Mouse (Mus musculus) left cerebral cortex, postnatal 36 days (tissue): Measurements from ENCODE around the gene Cend1. TPM values are rescaled to one million over a fixed set of nuclear protein-coding genes. Genes with fewer than 3 reads are reported as not detected.
A peak's percentile ranks its signal among the peaks of the same experiment; 100 is the strongest.

Experiments
- DNase-seq, 2 experiments: peaks; one replicate each; pipeline ENCODE4 v3.0.0; 2021 to 2022; ENCODE audit warnings: low spot score in 2 of 2, mixed read lengths in 1 of 2
- intact Hi-C: fragments of 180-260 bp; cut with DNase I; formaldehyde crosslinking; loops from one replicate; pipeline ENCODE4 v1.15.1; 2025
- total RNA-seq, 2 experiments: library from RNA; stranded (reverse); gene quantifications; 2 replicates each; pipeline ENCODE4 v1.2.3; 2021

Gene Cend1
- total RNA-seq, 2 experiments from 2014 or later: 291 to 331 TPM

DNA sequence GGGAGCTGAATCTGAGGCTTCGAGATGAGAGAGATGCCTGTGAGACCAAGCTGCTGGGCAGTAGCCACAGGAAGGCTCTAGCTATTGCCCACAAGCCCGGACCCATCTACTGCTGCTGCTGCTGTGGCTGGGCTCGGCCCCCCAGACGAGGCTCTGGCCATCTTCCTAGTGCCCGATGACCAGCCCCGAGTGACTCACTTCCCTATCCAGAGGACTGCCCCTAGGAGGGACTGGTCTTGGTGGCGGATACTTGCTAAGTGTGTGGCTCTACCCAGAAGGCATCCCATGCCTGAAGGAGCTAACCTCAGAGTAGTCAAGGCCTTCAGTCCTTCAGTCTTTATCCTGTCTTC, 36.7 kb upstream of the Cend1 start:
- DNase-seq: no peak
- intact Hi-C loops: no loop called here

DNA sequence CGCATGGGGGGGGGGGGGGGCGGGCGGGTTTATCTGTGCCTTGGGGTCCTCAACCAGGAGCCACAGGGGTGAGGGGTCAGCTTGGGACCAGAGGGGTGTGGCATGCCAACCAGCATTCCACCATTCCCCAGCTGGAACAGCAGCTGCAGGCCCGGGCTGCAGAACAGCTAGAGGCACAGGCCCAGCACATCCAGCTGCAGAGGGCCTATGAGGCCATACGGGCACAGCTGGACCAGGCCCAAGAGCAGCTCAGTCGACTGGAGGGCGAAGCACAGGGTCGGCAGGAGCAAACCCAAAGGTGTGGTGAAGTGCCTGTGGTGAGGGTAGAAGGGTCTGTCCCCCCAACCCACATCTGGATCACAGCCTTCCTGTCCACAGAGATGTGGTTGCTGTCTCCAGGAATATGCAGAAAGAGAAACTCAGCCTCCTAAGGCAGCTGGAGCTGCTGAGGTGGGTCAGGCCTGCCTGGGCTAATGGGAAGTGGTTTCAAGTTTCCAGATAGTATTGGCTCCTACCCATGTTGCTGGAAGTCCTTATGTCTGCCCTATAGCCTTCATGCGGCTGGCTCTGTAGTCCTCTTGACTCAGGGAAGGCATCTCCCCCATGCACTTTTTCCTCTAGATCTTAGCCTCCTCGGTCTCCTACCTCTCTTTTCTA, 36.2 kb upstream of the Cend1 start:
- DNase-seq: no peak
- intact Hi-C loops: no loop called here

DNA sequence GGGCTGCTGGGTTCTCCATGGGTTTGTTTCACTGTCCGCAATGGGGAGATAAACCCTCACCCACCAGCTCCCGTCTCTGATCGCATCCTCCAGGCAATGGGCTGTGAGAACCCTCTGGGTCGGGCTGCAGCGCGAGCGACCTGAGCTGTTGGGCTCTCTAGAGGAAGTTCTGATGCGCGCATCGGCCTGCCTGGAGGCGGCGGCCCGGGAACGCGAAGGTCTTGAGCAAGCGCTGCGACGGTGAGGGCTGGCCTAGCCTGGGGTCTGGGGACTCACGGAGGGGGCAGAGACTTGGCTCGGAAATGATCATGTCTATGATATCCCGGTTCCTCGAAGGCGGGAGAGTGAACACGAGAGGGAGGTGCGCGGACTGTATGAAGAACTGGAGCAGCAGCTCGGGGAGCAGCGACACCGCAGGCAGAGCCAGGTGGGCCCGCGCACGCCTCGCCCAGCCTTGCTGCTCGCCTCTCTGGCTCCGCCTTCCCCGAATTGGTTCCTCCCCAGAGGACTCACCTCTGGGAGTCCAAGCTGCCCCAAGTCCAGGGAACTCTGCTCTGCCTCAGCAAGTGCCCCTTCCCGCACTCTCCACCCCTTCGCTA, 35.4 kb upstream of the Cend1 start:
- no peak for DNase-seq
- intact Hi-C loops: no loop called here

DNA sequence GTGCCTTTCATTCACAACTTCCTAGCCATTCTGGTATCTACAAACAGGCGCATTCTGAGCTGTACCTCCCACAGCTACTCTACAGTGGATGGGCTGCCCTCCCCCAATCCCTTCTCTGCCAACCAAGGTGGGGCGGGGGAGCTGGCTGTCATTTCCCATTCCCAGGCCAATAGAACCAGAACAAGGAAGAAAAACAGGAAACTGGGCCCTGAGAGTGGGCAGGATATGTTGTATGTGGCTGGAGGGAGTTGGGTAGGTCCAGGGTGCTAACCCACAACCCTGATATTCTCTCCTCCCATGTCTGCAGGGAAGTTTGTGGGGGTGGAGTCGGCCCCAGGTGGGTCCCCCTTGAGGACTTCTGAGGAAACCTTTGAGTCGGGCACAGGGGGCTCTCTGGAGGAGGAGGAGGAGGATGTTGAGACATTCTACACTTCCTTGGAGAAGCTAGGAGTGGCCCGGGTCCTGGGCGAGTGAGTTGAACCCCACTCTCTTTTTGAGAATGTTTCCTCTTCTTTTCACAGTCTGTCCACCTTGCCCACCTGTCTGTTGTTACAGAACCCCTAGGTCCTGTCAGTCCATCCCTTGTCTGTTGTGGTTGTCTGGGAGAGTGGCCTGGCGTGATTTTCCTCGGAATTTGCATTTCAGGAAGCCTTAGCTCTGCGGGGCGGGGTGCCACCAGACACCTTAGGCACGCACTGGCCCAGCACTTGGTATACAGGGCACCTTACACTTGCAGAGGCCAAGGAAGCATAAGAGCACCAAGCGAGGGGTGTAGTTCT, 34.7 kb upstream of the Cend1 start:
- intact Hi-C loops: no loop called here

DNA sequence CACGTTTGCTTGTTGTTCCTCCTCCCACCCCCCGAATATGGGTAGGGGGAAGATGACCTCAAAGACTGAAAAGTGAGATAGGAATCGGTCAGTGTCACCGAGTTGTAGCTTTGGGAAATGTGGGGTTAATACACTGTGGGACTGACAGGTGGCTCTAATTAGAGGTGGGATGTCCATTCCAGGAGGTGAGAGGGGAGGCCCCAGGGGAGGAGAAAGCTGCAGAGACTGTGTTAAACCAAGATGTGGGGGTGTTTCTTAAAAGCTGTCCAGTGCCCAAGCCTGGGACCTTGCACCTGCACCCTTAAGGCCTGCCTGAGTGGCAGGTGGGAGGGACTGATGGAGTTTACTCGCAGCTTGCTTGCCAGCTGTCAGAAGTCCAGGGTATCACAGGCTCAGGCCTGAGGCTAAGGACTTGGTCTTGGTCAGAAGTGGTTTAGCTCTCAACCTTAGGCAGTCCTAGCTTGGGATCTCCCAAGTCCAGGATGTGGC, 33.1 kb upstream of the Cend1 start:
- intact Hi-C loops: no loop called here
- no peak for DNase-seq

More for the DNA sequence above, 34.7 kb upstream of the Cend1 start:
- no peak for DNase-seq

DNA sequence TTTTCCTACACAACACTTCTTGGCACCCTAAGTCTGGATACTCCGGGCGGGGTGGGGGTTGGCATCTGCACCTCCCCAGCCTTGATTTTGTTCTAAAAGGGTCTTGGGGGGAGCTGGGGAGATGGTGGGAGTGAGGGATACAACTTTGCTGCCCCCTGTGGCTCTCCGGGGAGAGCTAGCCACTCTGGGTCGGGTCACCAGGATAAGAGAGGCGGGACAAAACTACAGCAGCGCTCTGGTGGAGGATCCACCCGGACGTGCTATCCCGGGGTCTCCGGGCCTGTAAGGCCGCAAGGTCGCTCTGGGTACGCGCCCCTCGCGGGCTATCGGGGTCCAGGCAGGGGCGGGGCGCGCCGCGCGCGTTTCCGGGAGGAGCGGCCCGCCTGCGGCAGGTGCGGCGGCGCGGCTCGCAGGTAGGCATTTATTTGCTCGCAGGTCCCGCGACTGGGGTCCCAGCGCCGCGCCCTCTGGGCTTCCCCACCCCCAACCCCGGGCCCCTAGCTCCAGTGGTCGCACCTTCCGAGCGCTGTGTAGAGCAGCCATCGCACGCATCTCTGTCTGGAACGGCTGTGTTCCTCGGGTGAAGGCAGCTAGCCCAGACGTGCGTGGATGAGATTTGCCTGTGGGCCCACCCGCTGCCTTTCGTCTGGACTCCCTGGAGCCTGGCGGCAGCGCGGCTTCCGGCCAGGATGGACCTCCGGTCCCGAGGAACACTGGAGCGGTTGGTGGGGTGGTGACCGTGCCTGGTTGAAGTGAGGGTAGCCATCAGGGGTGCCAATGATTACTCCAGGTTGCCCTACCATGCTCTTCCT, 32.4 kb upstream of the Cend1 start:
- intact Hi-C loops: no loop called here
- no peak for DNase-seq

DNA sequence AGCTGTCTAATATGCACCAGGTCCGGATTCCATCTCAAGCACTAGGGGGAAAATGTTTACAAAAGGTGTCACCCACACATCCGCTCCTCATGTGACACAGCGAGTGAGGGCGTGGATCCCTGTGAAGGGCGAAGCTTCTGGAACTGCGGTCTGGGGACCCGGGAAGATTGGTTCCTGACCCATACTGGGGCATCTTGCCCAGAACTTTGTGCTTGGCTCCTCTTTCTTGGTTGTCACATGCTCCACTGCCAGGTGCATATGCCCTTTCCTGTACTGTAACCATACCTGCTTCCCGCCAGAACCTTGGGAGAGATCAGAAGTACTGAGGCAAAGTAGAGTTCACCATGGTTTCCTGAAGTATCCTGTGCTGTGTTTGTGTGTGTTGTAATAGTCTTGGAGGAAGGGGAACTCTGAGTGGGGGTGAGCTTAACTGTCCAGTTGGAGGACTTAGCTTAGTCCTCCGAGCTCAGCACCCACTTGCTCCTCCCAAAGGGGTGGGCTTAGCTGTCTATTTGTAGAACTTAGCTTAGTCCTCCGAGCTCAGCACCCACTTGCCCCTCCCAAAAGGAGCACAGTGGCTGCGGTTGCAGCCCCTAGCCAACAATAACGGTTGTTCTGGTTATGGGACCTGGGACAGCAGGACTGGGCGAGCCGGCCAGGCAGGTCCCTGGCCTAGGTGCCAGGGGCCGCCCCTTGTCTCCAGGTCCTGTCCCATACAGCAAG, 31.3 kb upstream of the Cend1 start, which contains the start of gene Cracr2b:
Gene Cracr2b, plus strand, starts transcription at position 704 of the 723 bp plus-strand sequence.
- intact Hi-C loops: no loop called here
- no peak for DNase-seq

DNA sequence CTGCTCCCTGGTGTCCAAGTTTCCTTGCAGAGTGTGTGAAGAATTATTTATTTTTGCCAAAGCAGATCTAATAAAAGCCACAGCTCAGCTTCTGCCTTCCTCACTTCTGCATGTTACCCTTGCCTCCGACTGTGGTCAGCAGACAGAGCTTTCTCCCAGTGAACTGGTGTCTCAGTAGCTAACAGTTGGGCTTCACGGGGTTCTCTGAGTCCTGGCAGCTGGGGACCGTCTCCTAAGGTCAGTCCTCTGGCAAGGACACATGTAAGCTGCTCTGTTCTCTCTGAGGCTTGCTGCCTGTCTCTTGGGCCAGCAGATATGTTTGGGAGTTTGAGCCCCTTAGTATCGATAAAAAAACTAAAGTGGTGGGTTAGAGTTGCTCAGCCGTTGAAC, 30.7 kb upstream of the Cend1 start:
- intact Hi-C loops: no loop called here
- DNase-seq: no peak

DNA sequence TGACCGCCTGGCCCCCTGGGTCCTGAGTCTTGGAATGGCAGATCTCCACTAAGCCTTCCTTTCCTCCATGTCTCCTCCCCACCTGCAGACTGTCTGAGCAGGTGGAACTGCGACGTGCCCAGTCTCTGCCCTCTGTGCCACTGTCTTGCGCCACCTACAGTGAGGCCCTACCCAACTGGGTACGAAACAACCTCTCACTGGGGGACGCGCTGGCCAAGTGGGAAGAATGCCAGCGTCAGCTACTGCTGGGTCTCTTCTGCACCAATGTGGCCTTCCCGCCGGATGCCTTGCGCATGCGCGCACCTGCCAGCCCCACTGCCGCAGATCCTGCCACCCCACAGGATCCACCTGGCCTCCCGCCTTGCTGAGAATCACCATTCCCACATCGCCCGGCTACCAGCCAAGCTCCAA, 30.0 kb upstream of the Cend1 start:
- DNase-seq: no peak
- intact Hi-C loops: loop anchor here (5.0 kb wide), 1 partner anchor 47 kb away; the partner anchor contains the start of gene Gatd1

DNA sequence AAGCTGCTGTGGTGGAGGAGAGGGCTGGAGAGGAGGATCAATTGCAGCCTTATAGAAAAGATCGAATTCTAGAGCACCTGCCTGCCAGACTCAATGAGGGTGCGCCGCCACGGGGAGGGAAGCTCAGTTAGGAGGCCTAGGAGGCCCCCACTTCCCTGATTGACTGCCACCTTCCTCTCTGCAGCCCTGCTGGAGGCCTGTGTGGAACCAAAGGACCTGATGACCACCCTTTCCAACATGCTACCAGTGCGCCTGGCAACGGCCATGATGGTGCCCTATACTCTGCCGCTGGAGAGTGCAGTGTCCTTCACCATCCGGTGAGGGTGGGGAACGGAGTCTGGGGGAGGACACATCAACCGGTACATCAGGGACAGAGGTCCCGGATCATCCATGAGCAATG, 29.4 kb upstream of the Cend1 start:
- no peak for DNase-seq
- intact Hi-C loops: loop anchor here (5.0 kb wide), 1 partner anchor 46 kb away; the partner anchor contains the start of gene Gatd1

DNA sequence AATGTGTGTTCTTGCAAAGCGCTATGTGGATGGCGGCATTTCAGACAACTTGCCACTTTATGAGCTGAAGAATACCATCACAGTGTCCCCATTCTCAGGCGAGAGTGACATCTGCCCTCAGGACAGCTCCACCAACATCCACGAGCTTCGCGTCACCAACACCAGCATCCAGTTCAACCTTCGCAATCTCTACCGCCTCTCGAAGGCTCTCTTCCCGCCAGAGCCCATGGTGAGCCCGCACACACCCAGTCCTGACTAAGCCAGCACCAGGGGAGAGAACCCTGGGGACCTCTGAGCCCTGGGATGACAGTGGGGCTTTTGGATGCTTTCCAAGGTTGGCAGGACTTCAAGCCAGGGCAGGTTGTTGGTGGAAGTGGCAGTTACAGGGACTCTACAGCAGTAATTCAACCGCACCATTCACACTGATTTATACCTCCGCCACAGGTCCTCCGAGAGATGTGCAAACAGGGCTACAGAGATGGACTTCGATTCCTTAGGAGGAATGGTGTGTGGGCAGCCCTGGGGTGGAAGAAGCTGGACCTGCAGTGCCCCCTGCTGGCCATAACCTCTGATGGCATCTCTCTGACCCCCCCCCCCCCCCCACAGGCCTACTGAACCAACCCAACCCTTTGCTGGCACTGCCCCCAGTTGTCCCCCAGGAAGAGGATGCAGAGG, 28.8 kb upstream of the Cend1 start:
- DNase-seq: peak in 1 of 2 experiments; percentile 12
- intact Hi-C loops: loop anchor here (5.0 kb wide), 1 partner anchor 46 kb away; the partner anchor contains the start of gene Gatd1

DNA sequence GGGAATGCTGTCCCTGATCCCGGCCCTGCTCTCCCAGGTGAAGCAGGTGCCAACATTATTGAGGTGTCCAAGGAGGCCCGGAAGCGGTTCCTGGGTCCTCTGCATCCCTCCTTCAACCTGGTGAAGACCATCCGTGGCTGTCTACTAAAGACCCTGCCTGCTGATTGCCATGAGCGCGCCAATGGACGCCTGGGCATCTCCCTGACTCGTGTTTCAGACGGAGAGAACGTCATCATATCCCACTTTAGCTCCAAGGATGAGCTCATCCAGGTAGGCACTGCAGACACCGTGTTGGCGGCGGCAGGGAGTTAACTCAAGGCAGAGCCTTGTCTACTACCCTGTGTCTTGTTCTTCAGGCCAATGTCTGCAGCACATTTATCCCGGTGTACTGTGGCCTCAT, 27.9 kb upstream of the Cend1 start:
- intact Hi-C loops: loop anchor here (5.0 kb wide), 1 partner anchor 45 kb away; the partner anchor contains the start of gene Gatd1

DNA sequence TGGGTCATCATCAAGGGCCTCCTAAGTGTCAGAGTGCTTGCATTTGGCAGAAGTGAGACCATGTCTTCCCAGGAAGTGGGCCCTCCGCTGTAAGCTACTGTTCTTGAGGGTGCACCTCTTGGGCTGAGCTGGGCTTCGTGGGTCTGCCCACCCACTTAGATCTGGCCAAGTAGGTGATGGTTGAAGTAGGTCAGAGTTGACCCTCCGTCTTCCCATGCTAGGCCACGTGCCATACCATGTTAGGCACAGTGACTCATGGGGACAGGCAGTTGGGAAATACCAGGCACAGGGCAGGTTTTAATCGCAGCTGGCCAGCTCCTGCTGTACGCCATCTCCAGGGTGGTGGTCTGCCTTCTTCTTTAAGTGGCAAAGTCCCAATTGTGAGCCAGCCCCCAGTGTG, 27.4 kb upstream of the Cend1 start:
- no peak for DNase-seq
- intact Hi-C loops: loop anchor here (5.0 kb wide), 1 partner anchor 44 kb away; the partner anchor contains the start of gene Gatd1

More for the DNA sequence above, 27.9 kb upstream of the Cend1 start:
- DNase-seq: no peak

DNA sequence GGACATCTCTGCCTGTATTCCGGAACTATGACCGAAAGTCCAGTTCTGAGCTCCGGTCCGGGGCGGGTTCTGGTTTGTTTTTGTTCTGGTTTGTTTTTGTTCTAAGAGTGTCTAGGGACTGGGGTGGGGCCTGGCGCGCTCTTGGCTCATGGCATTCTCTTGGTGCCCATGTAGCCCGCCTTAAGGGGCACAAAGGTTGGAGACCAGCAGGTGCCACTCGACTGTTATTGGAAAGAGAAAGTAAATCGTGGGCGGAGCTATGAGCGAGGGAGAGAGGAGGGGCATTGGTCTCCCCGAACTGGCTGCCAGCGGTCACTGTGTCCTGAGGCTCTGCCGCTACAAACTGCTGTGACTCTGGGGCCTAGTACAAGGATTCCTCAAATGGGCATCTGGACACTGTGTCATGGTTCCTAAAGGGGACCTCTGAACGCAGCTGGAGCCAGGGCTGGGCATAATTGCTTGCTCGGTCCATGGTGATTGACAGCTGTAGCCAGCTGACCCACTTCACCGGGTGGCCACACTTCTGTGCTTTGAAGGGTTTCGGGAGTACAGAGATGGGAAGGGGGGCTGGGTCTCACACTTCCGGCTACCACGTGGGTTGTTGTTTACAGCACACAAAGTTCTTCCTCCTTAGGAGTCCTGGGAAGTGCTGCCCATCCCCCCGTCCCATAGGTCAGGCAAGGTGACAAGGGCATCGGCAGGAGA, 26.5 kb upstream of the Cend1 start:
- peak; percentile 46 to 52 for DNase-seq
- intact Hi-C loops: loop anchor here (5.0 kb wide), 1 partner anchor 43 kb away; the partner anchor contains the start of gene Gatd1

DNA sequence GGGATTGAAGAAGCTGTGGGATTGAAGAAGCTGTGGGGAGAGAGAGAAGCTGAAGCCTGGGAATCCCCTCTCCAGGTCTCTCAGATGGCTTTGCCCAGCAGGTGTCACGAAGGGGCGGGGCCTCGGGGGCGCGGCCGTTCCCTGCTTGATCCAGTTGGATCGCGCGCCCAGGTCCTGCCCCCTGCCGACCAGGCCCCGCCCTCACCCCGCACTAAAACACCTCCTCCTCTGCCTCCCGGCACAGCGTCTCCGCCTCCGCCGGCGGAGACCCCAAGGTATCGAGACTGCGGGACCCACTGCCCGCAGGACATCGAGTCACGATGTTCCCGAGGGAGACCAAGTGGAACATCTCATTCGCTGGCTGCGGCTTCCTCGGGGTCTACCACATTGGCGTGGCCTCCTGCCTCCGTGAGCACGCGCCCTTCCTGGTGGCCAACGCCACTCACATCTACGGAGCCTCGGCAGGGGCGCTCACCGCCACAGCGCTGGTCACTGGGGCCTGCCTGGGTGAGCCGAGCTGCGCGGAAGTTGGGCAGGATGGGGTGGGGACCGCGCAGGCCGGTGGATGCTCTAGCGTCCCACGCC, 25.8 kb upstream of the Cend1 start, which contains the start of gene Pnpla2:
Gene Pnpla2, plus strand, starts transcription at position 232 of the 585 bp plus-strand sequence.
- intact Hi-C loops: loop anchor here (5.0 kb wide), 1 partner anchor 43 kb away; the partner anchor contains the start of gene Gatd1
- peak; percentile 90 to 92 for DNase-seq

DNA sequence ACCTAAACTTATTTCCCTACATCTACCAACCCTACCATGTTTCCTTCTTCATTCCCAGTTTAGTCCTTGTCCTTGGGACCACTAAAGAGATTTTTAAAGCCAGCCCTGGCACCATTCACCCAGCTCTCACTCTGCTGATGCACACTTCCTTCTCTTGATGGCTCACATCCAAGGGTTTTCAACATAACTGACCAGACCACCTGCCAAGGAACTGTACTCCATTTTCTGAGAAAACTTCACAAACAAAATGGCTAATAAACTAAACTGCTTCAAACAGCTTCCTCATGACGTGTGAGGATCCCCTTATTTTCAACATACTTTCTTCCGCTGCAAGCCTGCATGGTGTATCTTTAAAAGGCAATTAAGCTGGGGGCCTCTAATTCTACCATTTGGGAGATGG, 24.3 kb upstream of the Cend1 start:
- no peak for DNase-seq
- intact Hi-C loops: no loop called here

DNA sequence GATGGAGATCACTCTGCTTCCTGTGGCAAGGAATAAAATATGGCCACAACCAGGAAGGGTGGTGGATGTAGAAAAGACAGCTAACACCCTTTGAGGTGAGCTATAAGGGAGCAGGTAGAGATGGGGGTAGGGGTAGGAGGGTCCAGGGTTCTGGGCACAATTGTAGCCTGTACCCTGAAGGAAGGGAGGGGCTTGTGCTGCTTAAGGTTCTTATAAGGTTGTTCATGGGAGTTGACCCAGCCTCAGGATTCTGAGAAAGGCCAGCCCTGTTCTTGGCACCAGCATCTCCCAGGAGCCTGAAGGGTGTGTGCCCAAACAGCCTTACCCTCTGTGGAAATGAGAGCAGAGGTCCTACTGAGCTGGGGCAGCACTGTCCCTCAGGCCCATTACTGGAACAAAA, 22.6 kb upstream of the Cend1 start:
- intact Hi-C loops: no loop called here
- DNase-seq: no peak
